Mouse (Mus musculus) myocyte (in vitro differentiated cells): ENCODE measurements around the gene Tmem176b.
"Not testable (repeated sequence)": the region's sequence is repeated elsewhere in the genome, so short reads cannot be mapped to it uniquely, and the experiment has no call there.

Experiments used
- MAX ChIP-seq: IDR thresholded peaks from one replicate; pipeline ENCODE4 v1.6.1; 2011; ENCODE audit warnings: low read depth, mild to moderate bottlenecking, control low read depth
- MYOG ChIP-seq, 3 experiments: IDR thresholded peaks; one replicate each; pipeline ENCODE4 v1.6.1; 2011; ENCODE audit warnings: control low read depth in 2 of 3, low read depth in 2 of 3, mild to moderate bottlenecking in 2 of 3; ENCODE audit not compliant: insufficient read length in 2 of 3, control insufficient read depth in 1 of 3, insufficient read depth in 1 of 3
- POLR2A ChIP-seq: IDR thresholded peaks from one replicate; pipeline ENCODE4 v1.6.1; 2011; ENCODE audit warnings: low read depth, mild to moderate bottlenecking, control low read depth, moderate library complexity; ENCODE audit not compliant: insufficient read length
- SRF ChIP-seq: IDR thresholded peaks from one replicate; pipeline ENCODE4 v1.6.1; 2011; ENCODE audit warnings: low read depth; ENCODE audit not compliant: control insufficient read depth, insufficient read length
- TCF12 ChIP-seq: IDR thresholded peaks from one replicate; pipeline ENCODE4 v1.6.1; 2011; ENCODE audit warnings: mild to moderate bottlenecking, control low read depth; ENCODE audit not compliant: poor library complexity, insufficient read depth, severe bottlenecking

GRCm38 (mm10) chr6:48866355-48866950 is 25.2 kb upstream of the Tmem176b start:
- TF ChIP-seq POLR2A; TCF12; SRF; MAX; MYOG (IDR thresholded peaks at IDR 0.05; ENCODE audit: control insufficient read depth in 1 of 3, insufficient read depth in 1 of 3, insufficient read length in 2 of 3, low read depth in 2 of 3): not testable (repeated sequence)
